Mouse (Mus musculus) spleen, embryonic (tissue): ENCODE results near the gene Cnfn.

Experiments used
- CTCF ChIA-PET: fragments of 350-600 bp; sonication (Branson Sonifier 250); formaldehyde crosslinking; loops from one replicate; lab custom pipeline; 2022; lab: Charles Lee

The Cnfn gene

DNA sequence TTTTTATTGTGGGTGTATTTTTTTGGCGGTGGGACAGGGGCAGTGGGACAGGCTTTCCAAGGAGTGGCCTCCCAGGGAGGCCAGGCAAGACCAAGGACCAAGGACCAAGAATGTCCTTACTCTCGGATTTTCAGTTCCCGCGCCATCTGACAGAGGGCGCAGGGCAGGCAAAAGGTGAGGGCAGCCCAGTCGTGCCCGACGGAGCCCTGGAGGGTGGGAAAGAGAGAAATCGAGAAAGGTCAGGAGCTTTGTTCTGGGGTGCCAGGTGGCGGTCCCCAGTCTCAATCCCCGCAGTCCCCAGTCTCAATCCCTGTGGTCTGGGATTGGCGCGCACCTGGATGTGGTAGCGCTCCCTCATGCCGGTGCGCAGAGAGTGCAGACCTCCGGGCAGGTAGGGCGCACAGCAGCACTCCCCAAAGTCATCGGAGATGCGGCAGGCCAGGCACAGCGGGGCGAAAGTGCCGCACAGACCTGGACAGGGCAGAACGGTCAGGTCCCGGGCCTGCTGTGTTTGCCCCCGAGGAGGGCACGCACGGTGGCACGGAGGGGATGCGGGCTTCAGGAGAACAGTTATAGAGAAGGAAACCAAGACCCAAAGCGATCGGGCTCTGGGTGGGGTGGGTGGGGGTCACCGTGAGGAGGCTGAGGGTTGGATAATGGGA is 1.8 kb downstream of the Cnfn start:
- CTCF ChIA-PET, result no interaction called here

DNA sequence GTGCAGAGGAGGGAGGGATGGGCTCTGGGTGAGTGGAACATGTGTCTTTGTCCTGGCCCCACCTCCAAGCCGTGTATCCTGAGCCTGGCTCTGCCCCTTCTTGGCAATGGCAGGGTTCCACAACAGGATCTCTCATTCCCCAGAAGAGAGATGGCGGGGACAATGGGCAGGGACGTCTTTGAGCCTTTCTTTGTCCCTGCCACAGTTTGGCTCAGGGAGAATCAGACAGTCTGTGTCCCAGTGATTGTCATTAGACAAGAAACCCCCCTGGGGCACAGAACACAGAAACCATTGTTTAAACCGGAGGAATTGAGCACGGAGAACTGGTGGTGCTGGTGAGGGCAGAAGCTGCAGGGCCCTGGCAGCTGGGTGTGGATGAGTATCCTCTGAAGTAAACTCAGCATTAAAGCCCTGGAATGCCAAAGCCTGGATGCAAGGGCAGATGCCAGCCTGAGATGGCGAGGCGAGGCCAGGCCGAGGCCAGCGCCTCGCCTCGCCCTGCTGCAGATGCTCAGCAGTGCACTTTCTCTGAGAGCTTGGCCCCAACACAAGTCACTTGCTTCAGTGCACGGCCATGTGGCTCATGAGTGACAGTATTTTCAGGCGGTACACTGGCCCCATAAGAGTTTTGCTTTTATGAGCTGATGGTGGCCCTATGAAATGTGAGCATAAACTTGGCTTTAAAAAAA is 3.4 kb downstream of the Cnfn start:
- CTCF ChIA-PET, result no interaction called here

DNA sequence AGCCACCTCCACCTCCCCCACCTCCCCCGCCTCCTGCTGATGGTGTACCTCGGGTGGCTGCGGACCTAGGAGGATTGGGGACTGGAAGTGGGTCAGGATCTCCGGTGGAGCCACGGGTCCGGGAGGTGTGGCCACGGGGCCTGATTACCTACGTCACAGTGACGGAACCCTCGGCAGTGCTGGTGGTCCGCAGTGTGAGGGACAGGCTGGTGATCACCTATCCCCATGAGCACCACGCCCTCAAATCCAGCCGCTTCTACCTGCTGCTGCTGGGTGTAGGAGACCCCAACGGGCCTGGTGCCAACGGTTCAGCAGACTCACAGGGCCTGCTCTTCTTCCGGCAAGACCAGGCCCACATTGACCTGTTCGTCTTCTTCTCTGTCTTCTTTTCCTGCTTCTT is 5.9 kb downstream of the Cnfn start:
- CTCF ChIA-PET, result no interaction called here

DNA sequence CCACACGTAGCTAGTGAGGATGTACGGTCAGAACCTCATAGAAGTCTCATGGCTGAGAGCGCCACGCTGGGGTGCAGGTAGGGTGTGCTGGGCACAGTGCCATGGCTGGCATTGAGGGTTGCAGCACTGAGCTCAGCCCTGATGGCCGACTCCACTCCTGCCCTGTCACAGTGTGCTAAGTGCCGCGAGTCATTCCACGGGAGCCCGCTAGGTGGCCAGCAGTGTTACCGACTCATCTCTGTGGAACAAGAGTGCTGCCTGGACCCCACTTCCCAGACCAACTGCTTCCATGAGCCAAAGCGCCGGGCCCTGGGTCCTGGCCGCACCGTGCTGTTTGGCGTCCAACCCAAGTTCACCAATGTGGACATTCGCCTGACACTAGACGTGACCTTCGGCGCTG is 6.4 kb downstream of the Cnfn start:
- CTCF ChIA-PET, result no interaction called here

DNA sequence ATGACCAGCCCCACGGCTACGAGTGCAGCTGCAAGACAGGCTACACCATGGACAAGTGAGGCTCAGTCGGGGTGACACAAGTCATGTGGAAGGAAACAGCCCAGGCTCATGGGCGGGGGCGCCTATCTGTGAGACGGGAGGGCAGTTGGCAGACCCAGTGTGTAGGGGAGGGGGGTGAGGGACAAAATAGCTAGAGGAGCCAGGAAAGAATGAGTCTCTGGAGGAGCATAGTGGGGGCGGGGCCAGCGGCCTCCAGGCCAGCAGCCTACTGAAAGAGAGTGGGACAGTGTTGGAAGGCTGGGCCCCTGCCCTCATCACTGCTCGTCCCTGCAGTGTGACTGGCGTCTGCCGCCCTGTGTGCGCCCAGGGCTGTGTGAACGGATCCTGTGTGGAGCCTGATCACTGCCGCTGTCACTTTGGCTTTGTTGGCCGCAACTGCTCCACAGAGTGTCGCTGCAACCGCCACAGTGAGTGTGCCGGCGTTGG is 10.8 kb downstream of the Cnfn start:
- CTCF ChIA-PET, result no interaction called here

DNA sequence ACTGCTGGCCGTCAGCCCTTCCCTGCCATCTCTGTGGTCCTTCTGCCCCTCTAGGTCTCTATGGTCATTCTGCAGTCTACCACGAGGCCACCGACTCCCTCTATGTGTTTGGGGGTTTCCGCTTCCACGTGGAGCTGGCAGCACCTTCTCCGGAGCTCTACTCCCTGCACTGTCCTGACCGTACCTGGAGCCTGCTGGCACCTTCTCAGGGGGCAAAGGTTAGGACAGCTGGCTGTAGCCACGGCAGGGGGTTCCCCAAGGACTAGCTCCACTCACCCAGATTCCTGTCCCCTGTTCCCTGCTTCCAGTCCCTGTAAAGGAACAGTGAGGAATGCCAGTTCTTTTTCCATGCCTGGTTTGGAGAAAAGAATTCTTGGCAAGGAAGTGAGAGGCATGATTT is 20.7 kb downstream of the Cnfn start:
- CTCF ChIA-PET, result no interaction called here

DNA sequence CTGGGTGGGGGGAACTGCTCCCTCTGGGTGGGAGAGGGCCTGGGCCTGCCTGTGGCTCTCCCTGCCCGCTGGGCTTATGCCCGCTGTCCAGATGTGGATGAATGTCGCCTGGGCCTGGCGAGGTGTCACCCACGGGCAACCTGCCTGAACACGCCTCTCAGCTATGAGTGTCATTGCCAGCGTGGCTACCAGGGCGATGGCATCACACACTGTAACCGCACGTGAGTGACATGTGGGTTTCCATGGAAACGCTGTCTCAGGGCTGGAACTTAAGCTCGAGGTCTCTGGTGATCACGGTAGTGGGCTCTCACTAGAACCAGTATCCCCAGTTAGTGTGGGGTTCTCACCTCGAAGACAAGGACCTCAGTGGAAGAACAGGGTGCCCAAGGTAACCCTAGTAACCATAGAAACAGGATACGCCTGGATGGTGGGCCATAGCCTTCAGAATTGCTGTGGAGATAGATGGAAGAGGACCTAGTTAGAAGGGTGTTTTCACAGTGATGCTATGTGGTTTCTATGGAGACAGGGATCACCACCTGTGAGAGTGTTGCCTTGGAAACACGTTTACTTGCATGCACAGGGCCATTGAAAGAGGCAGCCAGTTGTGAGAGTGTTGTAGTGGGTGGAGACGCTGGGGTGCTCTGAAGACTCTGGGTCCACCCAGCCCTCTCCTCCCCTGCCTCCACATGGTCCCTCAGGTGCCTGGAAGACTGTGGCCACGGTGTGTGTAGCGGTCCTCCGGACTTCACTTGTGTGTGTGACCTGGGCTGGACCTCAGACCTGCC is 28.3 kb downstream of the Cnfn start:
- CTCF ChIA-PET, result no interaction called here

DNA sequence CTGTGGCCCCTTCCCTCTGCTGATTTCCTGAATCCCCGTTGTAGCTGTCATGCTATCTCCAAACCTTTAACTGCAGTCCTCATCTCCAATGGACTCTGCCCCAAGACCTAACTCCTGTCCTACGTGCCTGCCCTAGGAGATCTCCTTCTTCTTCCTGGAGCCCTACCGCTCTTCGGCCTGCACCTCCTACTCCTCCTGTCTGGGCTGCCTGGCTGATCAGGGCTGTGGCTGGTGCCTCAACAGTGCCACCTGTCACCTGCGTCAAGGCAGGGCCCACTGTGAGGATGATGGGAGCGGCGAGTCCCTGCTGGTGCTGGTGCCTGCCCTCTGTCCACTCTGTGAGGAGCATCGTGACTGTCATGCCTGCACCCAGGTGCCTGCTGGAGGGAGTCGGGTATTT is 30.2 kb downstream of the Cnfn start:
- CTCF ChIA-PET, result no interaction called here

DNA sequence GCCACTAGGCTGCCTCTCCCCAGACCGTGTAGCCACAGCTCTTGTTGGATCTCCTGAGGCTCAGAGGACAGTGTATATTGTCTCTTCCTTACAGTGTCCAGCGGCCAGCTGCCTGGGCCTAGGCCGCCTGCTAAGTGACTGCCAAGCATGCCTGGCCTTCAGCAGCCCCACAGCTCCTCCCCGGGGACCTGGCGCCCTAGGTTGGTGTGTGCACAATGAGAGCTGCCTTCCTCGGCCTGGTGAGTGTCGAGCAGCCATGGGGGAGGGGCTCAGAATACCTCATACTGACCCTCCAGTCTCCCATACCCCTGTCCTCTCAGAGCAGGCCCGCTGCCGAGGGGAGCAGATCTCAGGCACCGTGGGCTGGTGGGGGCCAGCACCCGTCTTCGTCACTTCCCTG is 35.1 kb downstream of the Cnfn start:
- CTCF ChIA-PET, result no interaction called here

DNA sequence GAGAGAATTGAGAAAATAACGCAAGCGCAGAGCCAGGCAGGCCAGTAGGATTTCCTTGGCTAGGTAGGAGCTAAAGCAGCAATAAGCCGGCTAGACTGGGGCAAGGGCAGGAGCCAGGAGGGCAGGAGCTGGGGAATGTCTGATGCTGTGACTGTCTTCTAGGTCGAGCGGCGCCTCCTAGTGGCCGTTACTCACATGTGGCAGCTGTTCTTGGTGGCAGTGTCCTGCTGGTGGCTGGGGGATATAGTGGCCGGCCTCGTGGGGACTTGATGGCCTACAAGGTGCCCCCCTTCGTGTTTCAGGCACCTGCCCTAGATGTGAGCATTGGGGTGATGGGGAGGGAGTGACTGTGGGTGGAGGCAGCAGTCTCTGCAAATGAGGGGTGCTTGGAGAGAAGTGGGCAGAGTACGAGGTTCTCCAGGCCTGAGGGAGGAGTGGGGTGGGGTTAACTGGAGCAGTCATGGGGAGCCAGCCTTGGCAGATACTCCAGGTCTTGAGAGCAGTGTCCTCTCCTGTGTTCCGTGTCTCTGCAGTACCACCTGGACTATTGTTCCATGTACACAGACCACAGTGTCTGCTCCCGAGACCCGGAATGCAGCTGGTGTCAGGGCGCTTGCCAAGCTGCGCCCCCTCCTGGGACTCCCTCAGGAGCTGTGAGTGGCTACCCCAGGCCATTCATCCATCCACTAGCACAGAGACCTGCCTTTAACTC is 35.8 kb downstream of the Cnfn start:
- CTCF ChIA-PET, result interaction anchor here (0.6 kb wide), 1 partner anchor 300 kb away, joined by 4 read pairs; no protein-coding TSS in a partner anchor

DNA sequence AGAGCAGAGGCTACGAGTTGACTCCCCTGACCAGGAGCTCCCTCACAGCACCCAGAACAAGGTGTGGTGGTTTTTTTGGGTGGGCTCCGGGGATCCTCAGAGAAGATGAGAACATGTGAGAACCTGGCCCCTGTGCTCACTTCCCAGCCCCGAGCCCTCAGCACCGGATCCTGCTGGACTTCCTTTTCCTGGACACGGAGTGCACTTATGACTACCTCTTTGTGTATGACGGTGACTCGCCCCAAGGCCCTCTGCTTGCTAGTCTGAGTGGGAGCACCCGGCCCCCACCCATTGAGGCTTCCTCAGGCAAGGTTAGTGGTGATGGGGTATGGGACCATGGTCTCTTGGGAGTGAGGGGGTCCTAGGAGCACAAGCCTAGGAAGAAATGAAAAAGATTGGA is 43.3 kb downstream of the Cnfn start:
- CTCF ChIA-PET, result interaction anchor here (0.6 to 0.7 kb wide), 3 partner anchors 22 to 63 kb away, joined by 3 to 8 read pairs (median 3); no protein-coding TSS in a partner anchor

DNA sequence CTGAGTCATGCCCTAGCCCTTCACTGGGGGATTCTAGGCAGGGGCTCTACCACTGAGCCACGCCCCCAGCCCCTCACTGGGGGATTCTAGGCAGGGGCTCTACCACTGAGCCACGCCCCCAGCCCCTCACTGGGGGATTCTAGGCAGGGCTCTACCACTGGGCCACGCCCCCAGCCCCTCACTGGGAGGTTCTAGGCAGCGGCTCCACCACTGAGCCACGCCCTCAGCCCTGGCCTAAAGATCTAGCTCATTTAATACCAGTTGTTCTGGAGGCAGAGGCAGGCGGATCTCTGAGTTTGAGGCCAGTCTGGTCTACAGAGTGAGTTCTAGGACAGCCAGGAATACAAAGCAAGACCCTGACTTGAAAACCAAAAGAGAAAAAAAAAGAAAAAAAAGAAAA is 44.1 kb downstream of the Cnfn start:
- CTCF ChIA-PET, result interaction anchor here (0.6 to 0.7 kb wide), 2 partner anchors 21 to 62 kb away, joined by 3 read pairs; no protein-coding TSS in a partner anchor

DNA sequence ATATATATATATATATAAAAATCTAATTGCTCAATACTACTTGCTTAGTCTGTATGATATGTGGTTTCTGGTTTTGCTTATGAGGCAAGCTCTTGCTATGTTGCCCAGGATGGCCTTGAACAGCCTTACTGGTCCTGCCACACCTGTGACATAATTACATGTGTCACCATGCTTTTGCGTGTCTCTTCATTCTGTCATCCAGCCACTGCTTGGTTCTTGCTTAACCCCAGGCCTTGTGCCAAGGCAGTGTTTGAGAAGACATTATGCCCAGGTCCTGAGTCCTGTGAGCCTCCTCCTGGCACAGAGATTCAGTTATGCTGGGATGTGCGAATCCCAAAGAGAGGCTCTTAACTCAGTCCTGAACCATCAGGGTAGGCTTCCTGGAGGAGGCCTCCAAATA is 46.3 kb downstream of the Cnfn start:
- CTCF ChIA-PET, result no interaction called here

DNA sequence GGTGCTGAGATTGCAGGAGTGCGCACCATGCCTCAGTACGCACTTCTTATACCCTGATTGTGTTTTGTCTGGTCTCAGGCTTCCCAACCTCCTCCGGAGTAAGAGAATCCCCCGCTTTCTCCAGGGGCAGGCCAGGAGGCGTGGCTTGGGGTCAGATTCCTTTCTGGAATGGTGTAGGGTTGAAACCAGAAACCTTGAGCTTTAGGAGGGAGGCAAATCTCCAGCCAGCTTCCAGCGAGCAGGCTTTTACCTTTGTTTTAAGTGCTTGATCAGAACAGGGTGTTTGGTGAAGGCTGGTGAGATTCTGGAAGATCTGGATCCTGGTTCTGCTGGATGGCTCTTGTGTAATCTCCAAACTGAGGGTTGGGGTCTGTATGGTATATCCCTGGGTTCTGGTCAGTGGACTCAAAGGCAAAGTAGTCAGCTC is 47.5 kb downstream of the Cnfn start:
- CTCF ChIA-PET, result interaction anchor here (0.8 kb wide), 1 partner anchor 144 kb away, joined by 3 read pairs; no protein-coding TSS in a partner anchor
